Mouse (Mus musculus) lung, postnatal 36 days (tissue): ENCODE data around the gene Vdr.

Experiments used
- DNase-seq: peaks from one replicate; pipeline ENCODE4 v3.0.0; 2022; ENCODE audit warnings: mixed read lengths

The Vdr gene

GRCm38 (mm10) chr15:97807867-97808266 is 102.6 kb downstream of the Vdr start:
- DNase-seq: no peak
